Mouse (Mus musculus) liver, postnatal 0 days (tissue): Measurements from ENCODE around the gene 4930562C15Rik. TPM values are rescaled to one million over a fixed set of nuclear protein-coding genes. Genes with fewer than 3 reads are reported as not detected.

Experiments used
- ATAC-seq: fragments of 200-750 bp; cut with Nextera tagmentation; 2 replicates; pipeline ENCODE4 v1.8.0; 2017; ENCODE audit warnings: mild to moderate bottlenecking, moderate library complexity
- DNase-seq: peaks from one replicate; pipeline ENCODE4 v3.0.0-alpha.2; 2016
- H3K27ac ChIP-seq: fragments of 300-500 bp; sonication (generic); 2 replicates; pipeline ENCODE4 v1.5.1; 2014; ENCODE audit warnings: antibody characterized with exemption, moderate library complexity, mild to moderate bottlenecking, low read depth
- H3K27me3 ChIP-seq: fragments of 300-500 bp; sonication (generic); 2 replicates; pipeline ENCODE4 v1.6.1; 2014; ENCODE audit warnings: low read length, control low read depth, mixed read lengths; ENCODE audit not compliant: insufficient read depth
- H3K36me3 ChIP-seq: fragments of 300-500 bp; sonication (generic); replicated peaks from 2 replicates; pipeline ENCODE4 v1.6.1; 2014; ENCODE audit warnings: mild to moderate bottlenecking, control low read depth, low read length, moderate library complexity, mixed read lengths; ENCODE audit not compliant: insufficient read depth
- H3K4me1 ChIP-seq: fragments of 300-500 bp; sonication (generic); 2 replicates; pipeline ENCODE4 v1.6.1; 2014; ENCODE audit warnings: antibody characterized with exemption, mild to moderate bottlenecking, control low read depth; ENCODE audit not compliant: insufficient read depth
- H3K4me2 ChIP-seq: fragments of 300-500 bp; sonication (generic); 2 replicates; pipeline ENCODE4 v1.6.1; 2014; ENCODE audit warnings: low read depth, mild to moderate bottlenecking, low read length, moderate library complexity, mixed read lengths
- H3K4me3 ChIP-seq: fragments of 300-500 bp; sonication (generic); 2 replicates; pipeline ENCODE4 v1.5.1; 2014; ENCODE audit warnings: low read depth, low read length
- H3K9ac ChIP-seq: fragments of 300-500 bp; sonication (generic); replicated peaks from 2 replicates; pipeline ENCODE4 v1.6.1; 2014; ENCODE audit warnings: mild to moderate bottlenecking, moderate library complexity
- H3K9me3 ChIP-seq: fragments of 300-500 bp; sonication (generic); 2 replicates; pipeline ENCODE4 v1.6.1; 2016; ENCODE audit warnings: mild to moderate bottlenecking, control low read depth, low read length, mixed read lengths
- CTCF ChIP-seq: sonication (generic); IDR thresholded peaks from 2 replicates; pipeline ENCODE4 v1.5.1; 2016; ENCODE audit warnings: antibody characterized with exemption, low read depth
- EP300 ChIP-seq: IDR thresholded peaks from 2 replicates; pipeline ENCODE4 v1.6.1; 2016; ENCODE audit warnings: antibody characterized with exemption, low read depth, mild to moderate bottlenecking
- WGBS: fragments of 180-500 bp; shearing (Covaris S2); extraction: QIAGEN DNeasy Blood & Tissue Kit; methylation state at CpG from one replicate; pipeline ENCODE4 v1.1.7; 2014; ENCODE audit not compliant: insufficient replicate concordance; 5-methylcytosine and 5-hydroxymethylcytosine counted together
- polyA plus RNA-seq: library from polyadenylated mRNA; unstranded; fragments of >200 nt; fragmentation: Nextera tagmentation; extraction: Ambion mirVana; gene quantifications from 2 replicates; pipeline ENCODE4 v1.2.1, GENCODE M21; 2015

The 4930562C15Rik gene
- polyA plus RNA-seq, 1 experiment from 2014 or later = not detected

DNA sequence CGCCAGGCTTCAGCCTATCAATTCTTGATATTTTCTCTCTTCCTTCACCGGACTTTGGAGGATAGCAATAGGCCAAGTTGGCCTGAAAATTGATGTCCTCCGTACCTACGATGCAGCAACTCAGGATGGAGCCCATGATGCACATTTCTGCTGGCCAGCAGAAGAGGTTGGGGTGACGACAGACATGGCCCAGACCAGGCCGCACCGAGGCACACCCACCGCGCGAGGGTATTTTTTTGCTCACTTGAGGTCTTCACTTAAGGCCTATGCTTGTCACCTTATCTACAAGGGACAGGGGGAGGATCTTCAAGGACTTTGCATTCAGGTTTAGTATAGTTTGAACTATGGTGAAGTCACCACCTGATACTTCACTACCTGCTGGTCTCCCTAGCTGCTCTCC is 49.7 kb downstream of the 4930562C15Rik start:
- ATAC-seq (no peak), DNase-seq (no peak)
- no peak overlapping the region for H3K9ac ChIP-seq
- peak overlapping the region; percentile 88; the same call in 1 of the 2 replicates for H3K4me2 ChIP-seq
- H3K27ac ChIP-seq = no peak overlapping the region
- H3K9me3 ChIP-seq = no peaks in the 10 kb centered on the region
- H3K36me3 ChIP-seq = no peaks in the 10 kb centered on the region
- H3K27me3 ChIP-seq = no peaks in the 10 kb centered on the region
- TF ChIP-seq CTCF = no peak
- TF ChIP-seq EP300 = no peak
- H3K4me1 ChIP-seq = peaks cover 49% of the 10 kb centered on the region
- no peak overlapping the region for H3K4me3 ChIP-seq
- 84% methylated on average over 10 of the region's 10 CpGs for WGBS

GRCm38 (mm10) chr16:4885760-4886689 is 50.8 kb downstream of the 4930562C15Rik start, which contains the start of gene Mgrn1:
TSS of gene Mgrn1 (plus strand) at chr16:4886249.
- Histone ChIP-seq H3K9me3 (no peaks in the 10 kb centered on the region), H3K27me3 (no peaks in the 10 kb centered on the region), H3K4me3 (peak within 1 kb of the TSS; percentile 82), H3K4me2 (peak within 1 kb of the TSS; percentile 88), H3K27ac (peak within 1 kb of the TSS; percentile 96), H3K9ac (peak within 1 kb of the TSS; percentile 88), H3K36me3 (no peaks in the 10 kb centered on the region), H3K4me1 (peaks cover 46% of the 10 kb centered on the region)
- TF ChIP-seq EP300 (0 out of 2 replicates have a peak, but pooled peaks have one; percentile 18), CTCF (no peak)
- under 1% methylated on average over 52 of the region's 74 CpGs for WGBS
- ATAC-seq = peak; percentile 86
- DNase-seq = peak; percentile 92

- Histone ChIP-seq H3K27me3 (no peaks in the 10 kb centered on the region), H3K9me3 (no peaks in the 10 kb centered on the region), H3K4me3 (peak overlapping the region; percentile 82), H3K4me1 (peaks cover 43% of the 10 kb centered on the region), H3K27ac (peak overlapping the region; percentile 96), H3K9ac (peak overlapping the region; percentile 88), H3K4me2 (peak overlapping the region; percentile 88), H3K36me3 (no peaks in the 10 kb centered on the region)
- DNase-seq (peak; percentile 57), ATAC-seq (peak; percentile 24)
- 3% methylated on average over 8 of the region's 8 CpGs for WGBS
- TF ChIP-seq CTCF (no peak), EP300 (no peak)
Observed at GRCm38 (mm10) chr16:4886690-4887020, 51.4 kb downstream of the 4930562C15Rik start.

GRCm38 (mm10) chr16:4890201-4890709 is 55.0 kb downstream of the 4930562C15Rik start:
- no peak for TF ChIP-seq CTCF
- ATAC-seq (no peak), DNase-seq (no peak)
- H3K9me3 ChIP-seq = no peaks in the 10 kb centered on the region
- no peak overlapping the region for H3K4me2 ChIP-seq
- no peak overlapping the region for H3K27ac ChIP-seq
- H3K36me3 ChIP-seq = no peaks in the 10 kb centered on the region
- H3K4me3 ChIP-seq = no peak overlapping the region
- no peaks in the 10 kb centered on the region for H3K27me3 ChIP-seq
- H3K9ac ChIP-seq = no peak overlapping the region
- H3K4me1 ChIP-seq = peaks cover 53% of the 10 kb centered on the region
- WGBS = 63% methylated on average over 4 of the region's 4 CpGs

GRCm38 (mm10) chr16:4892171-4892570 is 57.0 kb downstream of the 4930562C15Rik start:
- DNase-seq (no peak), ATAC-seq (no peak)
- H3K4me3 ChIP-seq = no peak overlapping the region
- H3K36me3 ChIP-seq = no peaks in the 10 kb centered on the region
- WGBS = 70% methylated on average over 6 of the region's 6 CpGs
- no peak for TF ChIP-seq EP300
- TF ChIP-seq CTCF = no peak
- no peak overlapping the region for H3K4me2 ChIP-seq
- H3K27ac ChIP-seq = no peak overlapping the region
- peaks cover 61% of the 10 kb centered on the region for H3K4me1 ChIP-seq
- no peak overlapping the region for H3K9ac ChIP-seq
- no peaks in the 10 kb centered on the region for H3K9me3 ChIP-seq
- no peaks in the 10 kb centered on the region for H3K27me3 ChIP-seq

- no peak for TF ChIP-seq CTCF
- TF ChIP-seq EP300 = no peak
- WGBS = 54% methylated on average over 7 of the region's 7 CpGs
- H3K4me3 ChIP-seq = no peak overlapping the region
- peak overlapping the region; percentile 35; the same call in 1 of the 2 replicates for H3K27ac ChIP-seq
- no peaks in the 10 kb centered on the region for H3K36me3 ChIP-seq
- no peaks in the 10 kb centered on the region for H3K9me3 ChIP-seq
- DNase-seq (no peak), ATAC-seq (no peak)
- H3K4me2 ChIP-seq = no peak overlapping the region
- no peaks in the 10 kb centered on the region for H3K27me3 ChIP-seq
- H3K4me1 ChIP-seq = peaks cover 58% of the 10 kb centered on the region
- H3K9ac ChIP-seq = no peak overlapping the region
Observed at GRCm38 (mm10) chr16:4894201-4894908, 59.1 kb downstream of the 4930562C15Rik start.
